Mouse (Mus musculus): Measurements from ENCODE around the gene Serpina16.

- no peak for TF ChIP-seq EP300 (IDR thresholded peaks at IDR 0.05; ENCODE audit: low read depth)
- no peak for TF ChIP-seq CTCF (IDR thresholded peaks at IDR 0.05; ENCODE audit: low read depth)
These were observed 20.6 kb downstream of the Serpina16 start for GRCm38 (mm10) chr12:103655123-103656044.
